Mouse (Mus musculus) CH12.LX (cell line): ENCODE data around the gene Adam17. TPM values are rescaled to one million over a fixed set of nuclear protein-coding genes. Genes with fewer than 3 reads are reported as not detected.

Experiments used
- DNase-seq: peaks from one replicate; pipeline ENCODE4 v3.0.0-alpha.2; 2013; ENCODE audit errors: extremely low read depth
- H3K27ac ChIP-seq: 2 replicates; pipeline ENCODE4 v1.5.1; 2012; ENCODE audit warnings: low read depth, mild to moderate bottlenecking, control low read depth, moderate library complexity; ENCODE audit not compliant: insufficient read depth
- H3K27me3 ChIP-seq: replicated peaks from 2 replicates; pipeline ENCODE3; 2012; ENCODE audit warnings: inconsistent platforms
- H3K36me3 ChIP-seq, 2 experiments: replicated peaks in 1 of 2; 2 replicates each; pipeline versions ENCODE3 to v1.6.1; 2012; ENCODE audit warnings: inconsistent platforms in 1 of 2, low read length in 1 of 2, mild to moderate bottlenecking in 1 of 2, mixed read lengths in 1 of 2, moderate library complexity in 1 of 2; ENCODE audit not compliant: control insufficient read depth in 1 of 2, insufficient read depth in 1 of 2
- H3K4me1 ChIP-seq, 2 experiments: 2 replicates each; pipeline ENCODE4 v1.6.1; 2012; ENCODE audit warnings: inconsistent platforms in 1 of 2, moderate library complexity in 1 of 2; ENCODE audit not compliant: insufficient read depth in 2 of 2, control insufficient read depth in 1 of 2
- H3K4me2 ChIP-seq: 2 replicates; pipeline ENCODE4 v1.6.1; 2012; ENCODE audit warnings: low read depth, mild to moderate bottlenecking, control low read depth; ENCODE audit not compliant: poor library complexity, insufficient read depth, severe bottlenecking
- H3K4me3 ChIP-seq, 3 experiments: fragments of 150-350 bp in 1 of 3; sonication (generic) in 1 of 3; replicated peaks in 1 of 3; 2 replicates each; pipeline versions ENCODE3 to v1.5.1; 2011 to 2012; ENCODE audit warnings: low read depth in 2 of 3, low read length in 2 of 3, mild to moderate bottlenecking in 2 of 3, moderate library complexity in 2 of 3, control low read depth in 1 of 3, improper control_type of control experiment in 1 of 3, inconsistent platforms in 1 of 3, mixed read lengths in 1 of 3; ENCODE audit not compliant: poor library complexity in 1 of 3
- H3K79me2 ChIP-seq: replicated peaks from 2 replicates; pipeline ENCODE4 v1.6.1; 2012; ENCODE audit warnings: mild to moderate bottlenecking, moderate library complexity; ENCODE audit not compliant: control insufficient read depth, poor library complexity, insufficient read depth, severe bottlenecking; ENCODE audit errors: extremely low read depth
- H3K9ac ChIP-seq: 2 replicates; pipeline ENCODE4 v1.6.1; 2012; ENCODE audit warnings: low read depth, mild to moderate bottlenecking, control low read depth, moderate library complexity; ENCODE audit not compliant: insufficient read depth
- H3K9me3 ChIP-seq: replicated peaks from 2 replicates; pipeline ENCODE3; 2012; ENCODE audit warnings: low read length, inconsistent platforms, mixed read lengths
- BHLHE40 ChIP-seq: IDR thresholded peaks from 2 replicates; pipeline ENCODE4 v1.6.1; 2011; ENCODE audit warnings: mild to moderate bottlenecking, low read depth, low read length, improper control_type of control experiment
- CHD2 ChIP-seq: IDR thresholded peaks from 2 replicates; pipeline ENCODE4 v1.6.1; 2011; ENCODE audit warnings: low read length, improper control_type of control experiment
- CTCF ChIP-seq, 2 experiments: IDR thresholded peaks in 1 of 2; conservative IDR thresholded peaks in 1 of 2; 2 replicates each; pipeline ENCODE4 v1.5.1; 2011 to 2012; ENCODE audit warnings: low read depth in 2 of 2, low read length in 2 of 2, improper control_type of control experiment in 1 of 2, inconsistent platforms in 1 of 2, mild to moderate bottlenecking in 1 of 2, moderate library complexity in 1 of 2
- E2F4 ChIP-seq: IDR thresholded peaks from 2 replicates; pipeline ENCODE4 v1.6.1; 2011; ENCODE audit warnings: low read depth, low read length, improper control_type of control experiment; ENCODE audit not compliant: insufficient replicate concordance
- ELF1 ChIP-seq: IDR thresholded peaks from 2 replicates; pipeline ENCODE4 v1.6.1; 2014; ENCODE audit warnings: low read depth, mild to moderate bottlenecking, inconsistent platforms, low read length, improper control_type of control experiment
- EP300 ChIP-seq: IDR thresholded peaks from 2 replicates; pipeline ENCODE4 v1.6.1; 2011; ENCODE audit warnings: low read length, improper control_type of control experiment
- ETS1 ChIP-seq: conservative IDR thresholded peaks from 2 replicates; pipeline ENCODE4 v1.6.1; 2012; ENCODE audit warnings: low read depth, mild to moderate bottlenecking, inconsistent platforms, low read length, improper control_type of control experiment, moderate library complexity
- HCFC1 ChIP-seq: IDR thresholded peaks from 2 replicates; pipeline ENCODE4 v1.6.1; 2012; ENCODE audit warnings: low read depth, mild to moderate bottlenecking, inconsistent platforms, low read length, improper control_type of control experiment
- IRF4 ChIP-seq: IDR thresholded peaks from 2 replicates; pipeline ENCODE4 v1.6.1; 2014; ENCODE audit warnings: low read depth, mild to moderate bottlenecking, inconsistent platforms, low read length, improper control_type of control experiment
- MAX ChIP-seq: IDR thresholded peaks from 2 replicates; pipeline ENCODE4 v1.6.1; 2011; ENCODE audit warnings: low read length, improper control_type of control experiment
- MEF2A ChIP-seq: IDR thresholded peaks from 2 replicates; pipeline ENCODE4 v1.6.1; 2014; ENCODE audit warnings: low read depth, mild to moderate bottlenecking, inconsistent platforms, low read length, improper control_type of control experiment, borderline replicate concordance
- MXI1 ChIP-seq: IDR thresholded peaks from 2 replicates; pipeline ENCODE4 v1.6.1; 2011; ENCODE audit warnings: mild to moderate bottlenecking, low read depth, low read length, improper control_type of control experiment
- MYC ChIP-seq: IDR thresholded peaks from 2 replicates; pipeline ENCODE4 v1.6.1; 2011; ENCODE audit warnings: low read depth, mild to moderate bottlenecking, improper control_type of control experiment, low read length
- NRF1 ChIP-seq: IDR thresholded peaks from 2 replicates; pipeline ENCODE4 v1.6.1; 2014; ENCODE audit warnings: low read depth, mild to moderate bottlenecking, inconsistent platforms, low read length, improper control_type of control experiment, moderate library complexity
- POLR2AphosphoS2 ChIP-seq: IDR thresholded peaks from 2 replicates; pipeline ENCODE4 v1.6.1; 2011; ENCODE audit warnings: low read depth, low read length, improper control_type of control experiment
- RAD21 ChIP-seq: IDR thresholded peaks from 2 replicates; pipeline ENCODE4 v1.6.1; 2011; ENCODE audit warnings: low read depth, mild to moderate bottlenecking, low read length, improper control_type of control experiment, moderate library complexity
- SIN3A ChIP-seq: IDR thresholded peaks from 2 replicates; pipeline ENCODE4 v1.6.1; 2012; ENCODE audit warnings: low read length, improper control_type of control experiment, inconsistent platforms
- SMC3 ChIP-seq: IDR thresholded peaks from 2 replicates; pipeline ENCODE4 v1.6.1; 2011; ENCODE audit warnings: low read depth, low read length, improper control_type of control experiment
- TBP ChIP-seq: conservative IDR thresholded peaks from 2 replicates; pipeline ENCODE4 v1.6.1; 2011; ENCODE audit warnings: low read depth, low read length, improper control_type of control experiment
- TCF12 ChIP-seq: IDR thresholded peaks from 2 replicates; pipeline ENCODE4 v1.6.1; 2014; ENCODE audit warnings: low read depth, mild to moderate bottlenecking, inconsistent platforms, low read length, improper control_type of control experiment
- UBTF ChIP-seq: IDR thresholded peaks from 2 replicates; pipeline ENCODE4 v1.6.1; 2012; ENCODE audit warnings: low read depth, mild to moderate bottlenecking, inconsistent platforms, low read length, improper control_type of control experiment, moderate library complexity
- USF2 ChIP-seq: conservative IDR thresholded peaks from 2 replicates; pipeline ENCODE4 v1.6.1; 2011; ENCODE audit warnings: low read depth, low read length, improper control_type of control experiment
- ZMIZ1 ChIP-seq: IDR thresholded peaks from 2 replicates; pipeline ENCODE4 v1.6.1; 2012; ENCODE audit warnings: low read depth, mild to moderate bottlenecking, inconsistent platforms, low read length, improper control_type of control experiment
- dilution Hi-C: fragments of 300-500 bp; cut with MboI; formaldehyde crosslinking; loops from 2 replicates; pipeline ENCODE4 v1.14.3; 2020; ENCODE audit warnings: low sequenced_read_pairs; ENCODE audit not compliant: extremely low pct_unique_long_range_greater_than_20kb, extremely low pct_ligation_motif_present
- in situ Hi-C: fragments of 300-500 bp; cut with MboI; formaldehyde crosslinking; loops from 3 replicates; pipeline ENCODE4 v1.14.3; 2019; ENCODE audit warnings: low sequenced_read_pairs, low pct_ligation_motif_present, low pct_unique_long_range_greater_than_20kb, mixed read lengths
- polyA plus RNA-seq: library from polyadenylated mRNA; unstranded; fragments of >175 nt; gene quantifications from 2 replicates; pipeline ENCODE4 v1.2.1, GENCODE M21; 2012; ENCODE audit warnings: low read depth; ENCODE audit not compliant: insufficient read length
- total RNA-seq, 2 experiments: library from RNA; depleted of rRNA; stranded (reverse); fragments of 300-350 nt in 1 of 2; fragments of >200 nt in 1 of 2; gene quantifications; 2 replicates each; pipeline ENCODE4 v1.2.3; 2012 to 2014

Adam17 gene
- total and polyA plus RNA-seq, 3 experiments, result 47.5 to 60.1 (median 50.1) TPM

DNA sequence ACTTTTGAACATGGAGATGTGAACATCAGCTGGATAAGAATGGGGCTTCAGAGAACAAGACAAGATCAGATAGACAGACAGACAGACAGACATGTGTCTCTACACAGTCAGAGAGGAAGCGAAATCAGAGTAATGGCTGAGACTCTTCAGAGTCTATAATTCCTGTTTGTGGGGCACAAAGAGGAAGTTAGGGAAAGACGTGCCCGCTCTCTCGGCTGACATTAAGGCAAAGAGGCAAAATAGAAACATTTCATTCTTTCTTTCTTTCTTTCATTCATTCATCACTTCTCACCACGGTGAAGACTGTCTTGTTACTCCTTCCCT lies 4.4 kb downstream of the Adam17 start:
- peak overlapping the region; percentile 46; the same call in 1 of the 2 replicates for H3K9ac ChIP-seq
- H3K27ac ChIP-seq, result peak overlapping the region; percentile 55

DNA sequence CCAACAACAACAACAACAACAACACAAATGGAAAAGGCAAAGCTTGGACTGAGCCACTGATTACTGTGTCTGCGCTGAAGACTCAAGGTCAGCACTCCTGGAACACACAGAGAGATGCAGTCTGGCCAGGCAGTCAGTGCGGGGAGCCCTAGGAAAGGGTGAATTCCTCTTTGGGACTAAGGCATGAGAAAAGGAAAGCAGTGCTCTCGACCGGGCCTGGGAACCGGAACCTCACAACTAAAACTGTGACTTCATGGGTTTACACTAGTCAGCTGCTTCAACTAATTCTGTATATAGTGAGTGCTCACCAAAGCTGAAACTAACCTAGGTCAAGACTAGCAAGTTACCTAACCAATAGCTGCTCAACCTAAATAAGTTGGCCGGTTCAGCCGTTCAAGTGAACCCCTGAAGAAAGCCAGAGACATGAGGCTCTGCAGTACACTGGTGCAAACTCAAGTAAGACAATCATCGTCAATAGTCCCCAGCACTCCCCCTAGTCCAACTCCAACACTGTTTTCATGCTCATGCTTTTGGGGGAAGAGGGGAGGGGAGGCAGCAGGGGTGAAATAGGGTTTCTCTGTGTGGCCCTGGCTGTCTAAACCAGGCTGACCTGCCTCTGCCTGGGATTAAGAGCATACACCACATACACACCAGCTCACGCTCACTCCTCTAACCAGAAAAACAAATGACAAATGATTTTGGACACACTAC lies 4.9 kb downstream of the Adam17 start:
- TF ChIP-seq TBP, result no peak
- TF ChIP-seq HCFC1, result peak; percentile 32
- TF ChIP-seq MAX, result peak; percentile 43; the same call in 1 of the 2 replicates
- peak; percentile 60 for TF ChIP-seq MXI1
- peak; percentile 73; the same call in 1 of the 2 replicates for TF ChIP-seq SIN3A
- peak overlapping the region; percentile 84 for H3K4me2 ChIP-seq
- H3K27ac ChIP-seq, result peak overlapping the region; percentile 55
- dilution Hi-C loops (no loop called here), in situ Hi-C loops (no loop called here)
- peak overlapping the region; percentile 46; the same call in 1 of the 2 replicates for H3K9ac ChIP-seq
- peaks cover 79% of the 10 kb centered on the region for H3K79me2 ChIP-seq
- peaks cover 6 to 41% of the 10 kb centered on the region in 2 experiments; a peak in 2 of 4 replicates for H3K4me1 ChIP-seq
- H3K4me3 ChIP-seq, result peak overlapping the region in 2 of 3 experiments; percentile 39 to 43
- DNase-seq, result no peak
- peaks cover 2 to 26% of the 10 kb centered on the region in 2 experiments for H3K36me3 ChIP-seq
- H3K9me3 ChIP-seq, result no peaks in the 10 kb centered on the region
- no peaks in the 10 kb centered on the region for H3K27me3 ChIP-seq

More for the DNA sequence above, 4.4 kb downstream of the Adam17 start:
- peak; percentile 51 for DNase-seq
- Histone ChIP-seq H3K79me2 (peaks cover 76% of the 10 kb centered on the region), H3K36me3 (peaks cover 2 to 23% of the 10 kb centered on the region in 2 experiments), H3K9me3 (no peaks in the 10 kb centered on the region), H3K4me2 (peak overlapping the region; percentile 84), H3K4me1 (peaks cover 6 to 41% of the 10 kb centered on the region in 2 experiments; a peak in 2 of 4 replicates), H3K27me3 (no peaks in the 10 kb centered on the region), H3K4me3 (peak overlapping the region in 2 of 3 experiments; percentile 39 to 43)
- TF ChIP-seq TBP (0 out of 2 replicates have a peak, but pooled peaks have one; percentile 9), RAD21 (no peak), MYC (0 out of 2 replicates have a peak, but pooled peaks have one; percentile 38), BHLHE40 (peak; percentile 32), USF2 (no peak), NRF1 (no peak)
- dilution Hi-C loops (no loop called here), in situ Hi-C loops (no loop called here)

- H3K4me1 ChIP-seq, result peaks cover 4 to 33% of the 10 kb centered on the region in 2 experiments; a peak in 2 of 4 replicates
- no peaks in the 10 kb centered on the region for H3K9me3 ChIP-seq
- no peak overlapping the region for H3K27ac ChIP-seq
- in situ Hi-C loops, result no loop called here
- H3K36me3 ChIP-seq, result peaks cover 2 to 53% of the 10 kb centered on the region in 2 experiments
- H3K9ac ChIP-seq, result no peak overlapping the region
- peaks cover 69% of the 10 kb centered on the region for H3K79me2 ChIP-seq
- dilution Hi-C loops, result no loop called here
- DNase-seq, result no peak
- H3K27me3 ChIP-seq, result no peaks in the 10 kb centered on the region
- H3K4me3 ChIP-seq, result no peak overlapping the region
- H3K4me2 ChIP-seq, result no peak overlapping the region
- TF ChIP-seq CTCF (conservative IDR thresholded peaks at IDR 0.05 in 1 of 2, IDR thresholded peaks at IDR 0.05 in 1 of 2; ENCODE audit: low read depth in 2 of 2, low read length in 2 of 2) (no peak), MAX (no peak), POLR2AphosphoS2 (no peak), SMC3 (no peak), TCF12 (no peak), IRF4 (no peak), ZMIZ1 (no peak), ELF1 (no peak), EP300 (no peak), E2F4 (no peak), UBTF (no peak), SIN3A (no peak), CHD2 (no peak), MEF2A (no peak), ETS1 (no peak)
Measured at GRCm38 (mm10) chr12:21364624-21365435, 8.6 kb downstream of the Adam17 start.
